Mouse (Mus musculus) embryonic facial prominence, embryonic 11.5 days (tissue): Measurements from ENCODE around the gene Gipc3. TPM values are rescaled to one million over a fixed set of nuclear protein-coding genes. Genes with fewer than 3 reads are reported as not detected.

Experiments
- ATAC-seq: fragments of 200-750 bp; cut with Nextera tagmentation; replicated peaks from 2 replicates; pipeline ENCODE4 v1.8.0; 2017; ENCODE audit warnings: low read depth; ENCODE audit not compliant: insufficient number of reproducible peaks, low FRiP score, low TSS enrichment
- DNase-seq: peaks from one replicate; pipeline ENCODE4 v3.0.0-alpha.2; 2015; ENCODE audit warnings: low spot score
- H3K27ac ChIP-seq: fragments of 300-500 bp; sonication (generic); replicated peaks from 2 replicates; pipeline ENCODE4 v1.5.1; 2014; ENCODE audit warnings: mild to moderate bottlenecking, low read depth, low read length, control low read depth
- H3K27me3 ChIP-seq: fragments of 300-500 bp; sonication (generic); 2 replicates; pipeline ENCODE4 v1.6.1; 2014; ENCODE audit warnings: mild to moderate bottlenecking, low read length, moderate library complexity, mixed read lengths; ENCODE audit not compliant: control insufficient read depth, insufficient read depth
- H3K36me3 ChIP-seq: fragments of 300-500 bp; sonication (generic); replicated peaks from 2 replicates; pipeline ENCODE4 v1.6.1; 2014; ENCODE audit warnings: low read depth, mild to moderate bottlenecking, low read length, moderate library complexity, mixed read lengths; ENCODE audit not compliant: control insufficient read depth, insufficient read depth
- H3K4me1 ChIP-seq: fragments of 300-500 bp; sonication (generic); 2 replicates; pipeline ENCODE4 v1.6.1; 2014; ENCODE audit warnings: low read length, mixed read lengths; ENCODE audit not compliant: control insufficient read depth, insufficient read depth
- H3K4me2 ChIP-seq: fragments of 300-500 bp; sonication (generic); 2 replicates; pipeline ENCODE4 v1.6.1; 2014; ENCODE audit warnings: low read depth, mild to moderate bottlenecking, control low read depth, low read length, moderate library complexity
- H3K4me3 ChIP-seq: fragments of 300-500 bp; sonication (generic); 2 replicates; pipeline ENCODE4 v1.5.1; 2014; ENCODE audit warnings: low read depth, low read length, control low read depth
- H3K9ac ChIP-seq: fragments of 300-500 bp; sonication (generic); replicated peaks from 2 replicates; pipeline ENCODE4 v1.6.1; 2014; ENCODE audit warnings: mild to moderate bottlenecking, control low read depth, low read length
- H3K9me3 ChIP-seq: fragments of 300-500 bp; sonication (generic); replicated peaks from 2 replicates; pipeline ENCODE4 v1.6.1; 2016; ENCODE audit warnings: mild to moderate bottlenecking, low read length, inconsistent platforms, mixed read lengths; ENCODE audit not compliant: control insufficient read depth
- WGBS: fragments of 180-500 bp; shearing (Covaris S2); extraction: QIAGEN DNeasy Blood & Tissue Kit; methylation state at CpG from one replicate; pipeline ENCODE4 v1.1.7; 2014; 5-methylcytosine and 5-hydroxymethylcytosine counted together
- polyA plus RNA-seq: library from polyadenylated mRNA; unstranded; fragments of >200 nt; fragmentation: Nextera tagmentation; extraction: Ambion mirVana; gene quantifications from 2 replicates; pipeline ENCODE4 v1.2.1, GENCODE M21; 2014

The Gipc3 gene
- polyA plus RNA-seq, 1 experiment from 2014 or later = not detected

- ATAC-seq (no peak), DNase-seq (no peak)
- no peak overlapping the region for H3K9ac ChIP-seq
- WGBS = 92% methylated on average over 4 of the region's 4 CpGs
- no peak overlapping the region for H3K4me3 ChIP-seq
- no peak overlapping the region for H3K27ac ChIP-seq
- no peaks in the 10 kb centered on the region for H3K9me3 ChIP-seq
- H3K4me2 ChIP-seq = no peak overlapping the region
- H3K36me3 ChIP-seq = no peaks in the 10 kb centered on the region
- peaks cover 16% of the 10 kb centered on the region; the same call in 1 of the 2 replicates for H3K27me3 ChIP-seq
- H3K4me1 ChIP-seq = peaks cover 5% of the 10 kb centered on the region
Measured at GRCm38 (mm10) chr10:81336558-81336957, 6.5 kb downstream of the Gipc3 start.

DNA sequence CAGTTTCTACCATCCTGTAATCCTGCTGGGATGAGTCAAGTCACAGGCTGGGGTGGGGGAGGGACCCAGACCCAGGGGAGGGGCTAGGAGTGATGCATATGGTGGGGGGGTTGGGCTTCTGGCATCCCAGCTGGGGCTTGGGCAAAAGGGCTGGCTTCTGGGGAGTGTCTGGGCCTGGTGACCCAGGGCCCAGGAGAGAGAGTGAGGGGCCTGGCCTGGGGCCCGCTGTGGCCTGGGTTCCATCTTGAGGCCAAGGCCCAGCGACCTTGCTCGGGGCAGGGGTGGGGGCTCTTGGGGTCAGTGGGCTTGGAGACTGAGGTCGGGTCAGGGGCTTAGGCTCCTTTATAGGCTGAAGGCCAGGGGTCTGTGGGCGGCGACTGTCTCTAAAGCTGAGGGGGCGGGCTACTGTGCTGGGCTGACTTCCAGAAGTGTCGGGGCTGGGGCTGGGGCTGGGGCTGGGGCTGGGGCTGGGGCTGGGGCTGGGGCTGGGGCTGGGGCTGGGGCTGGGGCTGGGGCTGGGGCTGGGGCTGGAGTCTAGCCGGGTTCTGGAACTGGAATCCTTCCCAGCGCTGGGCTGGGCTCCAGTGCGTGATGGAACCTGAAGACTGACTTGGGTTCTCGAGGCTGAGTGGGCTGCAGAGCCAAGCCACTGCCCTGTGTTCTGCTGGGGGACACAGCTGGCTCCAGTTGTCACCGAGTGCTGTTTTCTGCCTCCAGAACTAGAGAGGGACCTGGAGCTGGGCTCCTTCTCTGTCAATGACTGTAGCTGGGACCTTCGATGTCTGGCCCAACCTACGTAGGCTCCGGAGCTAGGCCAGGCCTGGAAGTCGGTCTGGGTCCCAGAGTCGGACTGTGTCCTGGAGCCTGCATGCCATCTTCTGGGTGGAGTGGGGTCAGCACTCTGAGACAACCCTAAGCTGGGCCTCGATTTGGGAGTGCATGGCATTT, 7.4 kb downstream of the Gipc3 start:
- H3K27ac ChIP-seq = no peak overlapping the region
- no peak overlapping the region for H3K4me3 ChIP-seq
- H3K27me3 ChIP-seq = peaks cover 10% of the 10 kb centered on the region; the same call in 1 of the 2 replicates
- WGBS = 35% methylated on average over 18 of the region's 19 CpGs
- peak; percentile 44; the same call in 1 of the 2 replicates for ATAC-seq
- peak overlapping the region; percentile 18 for H3K9ac ChIP-seq
- no peak overlapping the region; the same call in 1 of the 2 replicates for H3K4me2 ChIP-seq
- peak; percentile 45 for DNase-seq
- no peaks in the 10 kb centered on the region for H3K36me3 ChIP-seq
- H3K4me1 ChIP-seq = peaks cover 5% of the 10 kb centered on the region
- no peaks in the 10 kb centered on the region for H3K9me3 ChIP-seq

DNA sequence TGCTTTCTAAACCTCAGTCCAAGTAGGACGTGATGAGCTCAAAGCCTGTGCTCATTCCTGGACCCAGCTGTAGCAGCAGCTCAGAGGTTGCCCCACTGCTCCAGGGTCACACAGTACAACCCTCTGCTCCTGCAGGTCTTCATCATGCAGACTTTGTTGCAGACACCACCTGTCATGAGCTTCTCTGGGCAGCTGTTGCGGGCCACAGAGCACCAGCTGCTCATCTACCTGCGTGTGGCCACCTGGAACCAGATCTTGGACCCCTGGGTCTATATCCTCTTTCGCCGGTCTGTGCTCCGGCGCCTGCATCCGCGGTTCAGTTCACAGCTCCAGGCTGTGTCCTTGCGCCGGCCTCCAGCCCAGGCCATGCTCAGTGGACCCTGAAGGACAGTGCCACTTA, 8.7 kb downstream of the Gipc3 start:
- WGBS = 63% methylated on average over 11 of the region's 11 CpGs
- H3K27ac ChIP-seq = no peak overlapping the region
- no peaks in the 10 kb centered on the region for H3K9me3 ChIP-seq
- peaks cover 10% of the 10 kb centered on the region; the same call in 1 of the 2 replicates for H3K27me3 ChIP-seq
- DNase-seq (no peak), ATAC-seq (no peak)
- H3K4me1 ChIP-seq = peaks cover 5% of the 10 kb centered on the region
- no peak overlapping the region for H3K4me3 ChIP-seq
- no peak overlapping the region for H3K9ac ChIP-seq
- H3K4me2 ChIP-seq = no peak overlapping the region
- H3K36me3 ChIP-seq = no peaks in the 10 kb centered on the region

- Histone ChIP-seq H3K9ac (peak overlapping the region; percentile 39), H3K9me3 (no peaks in the 10 kb centered on the region), H3K36me3 (no peaks in the 10 kb centered on the region), H3K4me2 (peak overlapping the region; percentile 19), H3K4me3 (peak overlapping the region; percentile 6; the same call in 1 of the 2 replicates), H3K27me3 (peaks cover 10% of the 10 kb centered on the region; the same call in 1 of the 2 replicates), H3K4me1 (peaks cover 5% of the 10 kb centered on the region), H3K27ac (no peak overlapping the region)
- ATAC-seq (no peak), DNase-seq (no peak)
- WGBS = 10% methylated on average over 29 of the region's 29 CpGs
Measured at GRCm38 (mm10) chr10:81332277-81332676, 10.8 kb downstream of the Gipc3 start.

- WGBS = 63% methylated on average over 4 of the region's 4 CpGs
- Histone ChIP-seq H3K27me3 (peaks cover 10% of the 10 kb centered on the region; the same call in 1 of the 2 replicates), H3K9me3 (no peaks in the 10 kb centered on the region), H3K4me3 (no peak overlapping the region), H3K36me3 (peaks cover 16% of the 10 kb centered on the region), H3K9ac (no peak overlapping the region), H3K27ac (no peak overlapping the region), H3K4me2 (no peak overlapping the region), H3K4me1 (no peaks in the 10 kb centered on the region; the same call in 1 of the 2 replicates)
- no peak for DNase-seq
- ATAC-seq = no peak
Measured at GRCm38 (mm10) chr10:81330007-81330406, 13.1 kb downstream of the Gipc3 start.

DNA sequence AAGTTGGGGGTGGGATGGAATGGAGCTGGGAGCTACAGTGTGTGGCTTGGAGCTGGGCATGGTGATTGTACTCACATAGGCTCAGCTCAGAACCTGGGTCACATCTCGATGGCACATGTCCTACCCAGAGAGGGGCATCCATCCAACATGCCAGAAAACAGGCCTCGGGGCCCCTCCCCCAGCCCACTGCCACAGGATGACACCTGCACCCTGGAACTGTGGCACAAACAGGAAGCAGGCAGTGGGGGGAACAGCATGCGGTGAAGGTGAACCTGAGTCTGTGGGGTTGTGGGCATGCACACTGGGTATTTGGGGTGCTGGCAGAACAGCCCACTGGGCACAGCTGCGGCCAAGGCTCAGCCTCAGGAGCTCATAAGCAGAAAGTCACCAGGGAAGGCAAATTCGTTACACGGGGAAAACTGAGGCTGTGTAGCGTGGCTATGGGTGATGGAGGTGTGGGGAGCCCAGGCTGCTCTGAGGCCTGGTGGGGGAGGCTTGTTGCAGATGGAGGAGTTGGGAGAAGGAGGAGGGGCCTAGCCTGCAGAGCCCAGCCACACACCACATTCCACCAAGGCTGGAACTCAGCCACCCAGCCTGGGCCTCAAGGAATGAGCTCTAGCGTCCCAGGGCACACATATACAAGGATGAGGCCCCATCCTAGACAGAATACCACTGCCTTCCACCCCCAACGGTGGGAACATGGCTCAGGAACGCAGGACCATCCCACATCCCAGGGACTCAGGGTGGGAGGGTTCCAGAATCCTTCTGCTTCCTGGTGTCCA, 13.7 kb downstream of the Gipc3 start:
- Histone ChIP-seq H3K27me3 (peaks cover 10% of the 10 kb centered on the region; the same call in 1 of the 2 replicates), H3K4me1 (no peaks in the 10 kb centered on the region; the same call in 1 of the 2 replicates), H3K36me3 (peaks cover 17% of the 10 kb centered on the region), H3K4me3 (no peak overlapping the region), H3K4me2 (no peak overlapping the region), H3K9ac (no peak overlapping the region; the same call in 1 of the 2 replicates), H3K27ac (no peak overlapping the region; the same call in 1 of the 2 replicates), H3K9me3 (no peaks in the 10 kb centered on the region)
- 66% methylated on average over 10 of the region's 10 CpGs for WGBS
- DNase-seq = no peak
- ATAC-seq = no peak

DNA sequence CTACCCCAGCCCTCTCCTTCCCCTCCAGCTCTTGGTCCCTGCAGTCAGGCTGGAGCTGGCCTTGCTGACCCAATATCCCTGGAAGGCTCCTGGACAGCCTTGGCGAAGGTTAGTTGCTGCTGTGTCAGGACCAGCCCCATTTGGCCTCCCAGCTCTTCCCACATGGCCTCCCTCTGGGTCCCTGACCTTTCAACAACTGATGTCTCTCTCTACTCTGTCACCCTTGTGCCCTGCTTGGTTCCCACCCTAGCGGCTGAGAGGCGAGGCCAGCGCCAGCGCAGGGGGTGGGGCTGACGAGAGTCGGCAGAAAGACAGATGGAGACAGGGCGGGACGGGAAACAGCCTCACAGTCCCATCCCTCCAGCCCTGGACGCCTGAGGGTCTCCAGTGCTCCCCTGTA, 14.7 kb downstream of the Gipc3 start, which contains the start of gene Tbxa2r:
TSS of gene Tbxa2r (plus strand) at position 346 of the 400 bp plus-strand sequence.
- Histone ChIP-seq H3K4me1 (no peaks in the 10 kb centered on the region; the same call in 1 of the 2 replicates), H3K27ac (no peak within 1 kb of the TSS; the same call in 1 of the 2 replicates), H3K9ac (peak within 1 kb of the TSS; percentile 9; the same call in 1 of the 2 replicates), H3K9me3 (no peaks in the 10 kb centered on the region), H3K4me2 (no peak within 1 kb of the TSS), H3K4me3 (no peak within 1 kb of the TSS), H3K27me3 (peaks cover 10% of the 10 kb centered on the region; the same call in 1 of the 2 replicates), H3K36me3 (peaks cover 24% of the 10 kb centered on the region)
- 13% methylated on average over 10 of the region's 10 CpGs for WGBS
- DNase-seq (no peak), ATAC-seq (0 out of 2 replicates have a peak, but pooled peaks have one; percentile 8)
